Mouse (Mus musculus): Measurements from ENCODE around the gene Cdk9.

Gene Cdk9

DNA sequence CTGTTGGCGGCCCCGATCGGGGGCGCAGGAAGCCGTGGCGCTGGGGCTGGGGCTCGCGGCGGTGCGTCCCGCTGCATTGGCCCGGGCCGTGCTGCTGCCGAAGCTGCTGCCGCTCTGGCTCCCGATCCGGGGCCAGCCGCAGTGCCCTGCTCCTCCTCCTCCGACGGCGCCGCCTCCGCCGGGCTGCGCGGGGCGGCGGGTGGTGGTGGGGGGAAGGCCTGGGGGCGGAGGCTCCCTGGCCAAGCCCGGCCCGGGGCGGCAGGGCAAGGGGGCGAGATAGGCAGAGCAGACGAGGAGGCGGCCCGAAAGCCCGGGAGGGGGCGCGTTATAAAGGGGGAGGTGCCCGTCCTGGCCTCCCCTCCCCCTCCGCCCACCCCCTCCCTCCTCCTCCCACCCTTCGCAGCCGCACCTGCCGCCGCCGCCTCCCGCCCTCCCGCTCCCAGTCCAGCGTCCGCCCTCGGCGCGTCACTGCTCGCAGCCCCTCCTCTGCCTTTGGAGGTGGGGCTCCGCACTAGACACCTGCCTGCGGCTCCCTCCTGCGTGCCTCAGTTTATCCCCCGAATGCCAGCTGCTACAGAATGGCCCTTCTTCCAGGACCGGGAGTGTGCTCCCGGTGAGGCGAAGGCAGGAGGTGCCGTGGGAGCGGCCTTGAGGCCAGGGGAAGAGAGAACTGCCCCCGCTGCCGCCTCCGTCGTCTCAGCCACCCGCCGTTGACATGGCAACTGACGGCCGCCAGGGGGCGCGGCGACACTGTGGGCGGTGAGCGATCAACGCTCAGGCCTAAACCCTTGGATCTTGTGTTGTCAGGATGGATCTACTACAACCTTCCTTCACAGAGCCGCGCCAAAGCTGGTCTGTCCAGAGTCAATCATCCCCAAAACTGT lies at the start of gene Cdk9:
TSS of gene Cdk9 (minus strand) at position 143 of the 884 bp plus-strand sequence.
- peak; percentile 94 for DNase-seq

GRCm38 (mm10) chr2:32761859-32762258 lies 49.0 kb upstream of the Cdk9 start:
- DNase-seq = no peak

GRCm38 (mm10) chr2:32761361-32761760 lies 48.5 kb upstream of the Cdk9 start:
- peak; percentile 37 for DNase-seq

DNA sequence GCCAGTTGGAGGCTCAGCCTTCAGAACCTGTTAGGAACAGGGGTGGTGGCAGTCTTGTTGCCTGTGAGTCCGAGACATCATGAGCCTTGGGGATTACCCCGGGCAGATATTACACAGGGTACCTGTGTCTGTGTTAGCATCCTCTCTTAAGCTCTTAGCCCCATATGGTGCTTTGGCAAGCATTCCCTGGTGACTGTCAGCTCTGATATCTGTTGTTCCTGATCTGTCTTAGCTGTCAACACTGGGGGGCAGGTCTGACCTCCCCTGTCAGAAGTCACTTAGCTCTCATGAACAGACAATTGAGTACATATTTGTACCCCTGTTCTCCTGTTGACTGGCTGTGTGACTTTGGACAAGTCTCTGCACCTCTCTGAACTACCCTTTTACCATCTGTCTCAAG lies 46.1 kb upstream of the Cdk9 start:
- DNase-seq = no peak

DNA sequence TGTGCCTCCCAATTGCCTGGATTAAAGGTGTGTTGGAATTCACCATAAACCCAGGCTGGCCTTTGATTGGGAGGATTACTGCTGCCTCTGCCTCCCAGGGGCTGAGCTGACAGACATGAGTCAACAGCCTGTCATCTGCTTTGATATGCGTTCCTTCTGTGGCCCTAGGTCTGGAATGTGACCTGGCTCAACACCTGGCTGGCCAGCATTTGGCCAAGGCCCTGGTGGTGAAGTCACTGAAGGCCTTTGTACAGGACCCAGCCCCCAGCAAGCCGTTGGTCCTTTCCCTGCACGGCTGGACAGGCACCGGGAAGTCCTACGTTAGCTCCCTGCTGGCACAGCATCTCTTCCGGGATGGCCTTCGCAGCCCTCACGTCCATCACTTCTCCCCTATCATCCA lies 45.6 kb upstream of the Cdk9 start:
- DNase-seq = no peak

- peak; percentile 96 for DNase-seq
Measured at GRCm38 (mm10) chr2:32757056-32757845, 44.4 kb upstream of the Cdk9 start, which contains the start of gene Tor2a. TSS of gene Tor2a (plus strand) at chr2:32757234.

- DNase-seq = no peak
Measured at GRCm38 (mm10) chr2:32756674-32757055, 43.8 kb upstream of the Cdk9 start.

GRCm38 (mm10) chr2:32752181-32752580 lies 39.3 kb upstream of the Cdk9 start:
- DNase-seq = no peak

- DNase-seq = no peak
Measured at GRCm38 (mm10) chr2:32751665-32752033, 38.8 kb upstream of the Cdk9 start.

DNA sequence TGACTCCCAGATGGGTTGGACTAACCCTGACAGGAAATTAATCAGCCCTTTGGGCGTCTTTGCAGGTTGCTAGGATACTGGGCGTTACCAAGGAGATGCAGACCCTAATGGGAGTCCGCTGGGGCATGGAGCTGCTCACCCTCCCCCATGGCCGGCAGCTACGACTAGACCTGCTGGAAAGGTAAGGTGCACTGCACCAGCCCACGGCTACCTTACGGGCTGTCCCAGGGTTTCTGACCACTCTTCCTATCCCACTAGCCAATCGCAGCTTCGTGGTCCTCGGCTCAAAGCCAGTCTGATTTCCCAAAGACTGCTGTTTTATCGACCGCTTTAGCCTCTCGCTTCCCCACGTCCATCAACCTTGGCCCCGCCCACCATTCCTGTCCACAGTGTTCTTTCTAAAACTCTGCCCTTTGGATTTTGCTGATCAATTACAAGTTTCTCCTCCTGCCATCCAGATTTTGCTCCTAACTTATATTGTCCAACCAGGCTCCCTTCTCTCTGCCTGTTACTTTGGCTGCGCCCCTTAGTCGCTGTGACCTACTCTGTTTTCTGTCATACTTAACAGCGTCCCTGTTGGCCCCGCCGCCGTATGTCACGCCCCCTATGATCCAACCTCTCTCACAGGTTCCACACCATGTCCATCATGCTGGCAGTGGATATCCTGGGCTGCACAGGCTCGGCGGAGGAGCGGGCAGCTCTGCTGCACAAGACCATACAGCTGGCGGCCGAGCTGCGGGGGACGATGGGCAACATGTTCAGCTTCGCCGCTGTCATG lies 38.2 kb upstream of the Cdk9 start:
- DNase-seq = no peak

- no peak for DNase-seq
Measured at GRCm38 (mm10) chr2:32750199-32750598, 37.3 kb upstream of the Cdk9 start.

- no peak for DNase-seq
Measured at GRCm38 (mm10) chr2:32749082-32749481, 36.2 kb upstream of the Cdk9 start.

DNA sequence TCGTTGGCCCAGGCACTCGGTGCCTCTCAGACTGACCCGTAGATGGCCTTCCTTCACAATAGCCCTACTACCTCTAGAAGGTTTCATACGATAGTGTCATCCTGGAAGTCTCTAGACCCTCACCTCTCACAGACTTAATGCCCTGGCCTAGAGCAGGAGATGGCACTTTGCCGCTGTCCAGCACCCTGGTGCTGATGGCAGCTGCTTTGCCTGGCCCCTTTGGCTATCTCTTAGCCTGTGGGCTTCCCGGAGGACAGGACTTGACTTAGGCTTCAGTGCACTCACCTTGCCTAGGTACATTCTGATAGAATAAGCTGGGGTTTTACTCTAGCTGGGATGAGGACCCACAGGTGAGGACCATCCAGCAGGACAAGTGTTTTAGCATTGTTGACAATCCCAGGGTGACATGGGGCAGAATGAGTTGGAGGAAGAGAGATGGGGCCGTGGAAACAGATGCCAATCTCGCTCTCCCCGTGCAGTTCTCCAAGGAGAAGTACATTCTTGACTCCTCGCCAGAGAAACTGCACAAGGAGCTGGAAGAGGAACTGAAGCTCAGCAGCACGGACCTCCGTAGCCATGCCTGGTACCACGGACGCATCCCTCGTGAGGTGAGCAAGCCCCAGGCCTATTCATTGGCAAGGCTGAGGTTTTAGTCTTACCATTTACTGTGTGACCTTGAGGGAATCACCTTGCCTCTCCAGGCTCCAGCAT lies 31.6 kb upstream of the Cdk9 start:
- no peak for DNase-seq

DNA sequence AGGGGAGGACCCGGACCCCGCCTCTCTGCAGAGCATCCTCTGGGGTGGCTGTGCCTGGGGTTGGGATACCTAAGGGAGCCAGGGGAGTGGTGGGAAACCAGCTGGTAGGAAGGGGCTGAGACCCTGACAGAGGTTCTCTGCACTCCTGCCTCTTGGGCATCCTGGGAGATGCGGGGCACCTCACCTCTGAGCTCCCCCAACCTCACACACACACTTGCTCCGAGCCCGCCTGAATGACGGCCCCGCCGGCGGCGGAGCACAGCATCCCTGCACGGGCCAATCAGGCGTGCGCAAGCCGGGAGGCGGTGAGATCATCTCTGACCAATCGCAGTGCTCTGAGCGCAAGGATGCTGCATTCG lies 29.3 kb upstream of the Cdk9 start:
- peak; percentile 90 for DNase-seq

GRCm38 (mm10) chr2:32741273-32742172 lies 28.6 kb upstream of the Cdk9 start:
- DNase-seq = peak; percentile 79

- no peak for DNase-seq
Measured at GRCm38 (mm10) chr2:32740916-32741272, 28.0 kb upstream of the Cdk9 start, which contains the start of gene 6330409D20Rik. TSS of gene 6330409D20Rik (minus strand) at chr2:32741016.

DNA sequence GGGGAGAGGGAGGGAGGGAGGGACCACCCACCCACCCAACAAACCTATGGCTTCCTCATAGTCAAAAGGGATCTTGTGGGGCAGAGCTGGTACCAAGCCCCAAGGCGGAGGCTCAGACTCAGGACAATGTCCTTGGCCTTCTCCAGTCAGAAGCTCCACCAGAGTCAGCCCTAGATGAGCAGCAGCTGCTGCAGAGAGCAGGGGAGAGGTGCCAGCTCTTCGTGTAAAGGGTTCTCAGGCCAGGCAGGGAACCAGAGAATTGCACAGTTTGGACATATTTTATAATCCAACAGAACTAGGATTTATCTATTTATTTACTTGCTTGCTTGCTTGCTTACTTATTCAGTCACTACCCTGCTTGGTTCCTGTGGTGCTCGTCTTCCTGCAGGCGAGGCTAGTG lies 26.4 kb upstream of the Cdk9 start:
- no peak for DNase-seq

DNA sequence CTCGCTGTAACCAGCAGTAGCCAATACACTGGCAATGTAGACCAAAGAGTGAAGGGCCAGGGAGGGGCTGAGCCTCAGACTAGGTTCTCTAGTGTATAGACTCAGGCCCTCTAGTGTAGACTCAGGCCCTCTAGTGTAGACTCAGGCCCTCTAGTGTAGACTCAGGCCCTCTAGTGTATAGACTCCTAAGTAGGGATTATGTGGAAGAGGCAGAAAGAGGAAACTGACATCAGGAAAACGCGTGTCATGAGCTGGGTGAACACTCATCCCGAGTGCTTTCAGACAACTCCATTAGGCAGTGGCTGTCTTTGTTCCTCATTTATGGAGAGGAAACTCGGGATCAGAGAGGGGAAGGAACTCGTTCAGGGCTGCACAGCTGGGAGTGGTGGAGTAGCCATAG lies 24.1 kb upstream of the Cdk9 start:
- no peak for DNase-seq

GRCm38 (mm10) chr2:32736306-32736829 lies 23.5 kb upstream of the Cdk9 start:
- no peak for DNase-seq

DNA sequence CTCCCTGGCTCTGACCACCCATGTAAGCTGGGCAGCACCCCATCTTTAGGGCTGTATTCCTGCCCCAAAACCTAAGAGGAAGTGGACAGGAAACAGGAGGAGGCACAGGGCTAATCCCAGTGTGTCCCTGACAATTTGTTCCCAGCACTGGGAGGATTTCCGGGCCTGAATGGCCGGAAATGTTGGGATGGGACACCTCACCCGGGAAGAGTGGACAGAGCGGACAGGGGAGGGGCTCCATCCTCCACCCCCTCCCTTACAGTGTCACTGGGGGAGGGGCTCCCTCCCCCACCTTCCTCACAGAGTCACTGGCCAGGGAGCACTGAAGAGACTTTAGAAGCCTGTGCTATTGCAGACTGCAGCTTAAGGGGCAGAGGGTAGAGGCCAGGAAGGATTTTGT lies 22.1 kb upstream of the Cdk9 start:
- DNase-seq = no peak

GRCm38 (mm10) chr2:32734480-32734879 lies 21.6 kb upstream of the Cdk9 start:
- no peak for DNase-seq

All from right cerebral cortex, postnatal 25 days (tissue).